Mouse (Mus musculus) heart, postnatal 25 days (tissue): Measurements from ENCODE around the gene Cmah. TPM values are rescaled to one million over a fixed set of nuclear protein-coding genes. Genes with fewer than 3 reads are reported as not detected.
"Not testable (repeated sequence)": the region's sequence is repeated elsewhere in the genome, so short reads cannot be mapped to it uniquely, and the experiment has no call there.

Experiments used
- DNase-seq: peaks from one replicate; pipeline ENCODE4 v3.0.0; 2022; ENCODE audit warnings: low spot score
- intact Hi-C: fragments of 180-260 bp; cut with DNase I; formaldehyde crosslinking; loops from one replicate; pipeline ENCODE4 v1.15.1; 2025
- total RNA-seq, 2 experiments: library from RNA; stranded (reverse); gene quantifications; 2 replicates each; pipeline ENCODE4 v1.2.3; 2021

The Cmah gene
- total RNA-seq, 2 experiments from 2014 or later, result 2.9 to 4.9 TPM

GRCm38 (mm10) chr13:24338343-24338861, 11.2 kb downstream of the Cmah start:
- peak; percentile 64 for DNase-seq
- intact Hi-C loops, result loop anchor here (5.0 kb wide), 1 partner anchor 349 kb away; no protein-coding TSS in a partner anchor

GRCm38 (mm10) chr13:24339907-24340306, 12.7 kb downstream of the Cmah start:
- DNase-seq, result no peak
- intact Hi-C loops, result loop anchor here (5.0 kb wide), 1 partner anchor 347 kb away; no protein-coding TSS in a partner anchor

- intact Hi-C loops, result no loop called here
- no peak for DNase-seq
Measured at GRCm38 (mm10) chr13:24340462-24340861, 13.3 kb downstream of the Cmah start.

GRCm38 (mm10) chr13:24342091-24342490, 14.9 kb downstream of the Cmah start:
- no peak for DNase-seq
- intact Hi-C loops, result no loop called here

- DNase-seq, result no peak
Measured at GRCm38 (mm10) chr13:24353004-24353403, 25.8 kb downstream of the Cmah start.

GRCm38 (mm10) chr13:24354751-24355150, 27.5 kb downstream of the Cmah start:
- intact Hi-C loops, result no loop called here
- no peak for DNase-seq

More at GRCm38 (mm10) chr13:24353004-24353403, 25.8 kb downstream of the Cmah start:
- intact Hi-C loops, result no loop called here

DNA sequence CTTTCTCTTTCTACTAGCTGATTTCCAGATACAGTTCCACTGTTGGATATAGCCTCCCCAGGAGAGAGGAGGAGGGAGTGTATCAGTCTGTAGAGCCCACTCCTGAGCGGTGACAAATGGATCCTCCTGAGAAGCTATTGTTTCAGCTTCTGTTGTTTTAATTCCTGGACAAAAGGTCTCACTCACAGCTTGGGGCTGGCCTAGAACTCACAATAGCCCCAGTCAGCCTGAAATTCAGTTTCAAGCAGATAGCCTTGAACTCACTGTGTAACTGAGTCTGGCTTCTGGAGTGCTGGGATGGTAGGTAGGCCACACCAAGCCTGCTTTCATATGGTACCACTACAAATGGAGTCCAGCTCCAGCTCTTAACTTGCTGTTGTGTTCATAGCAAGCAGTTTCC, 32.0 kb downstream of the Cmah start:
- intact Hi-C loops, result no loop called here
- DNase-seq, result no peak

DNA sequence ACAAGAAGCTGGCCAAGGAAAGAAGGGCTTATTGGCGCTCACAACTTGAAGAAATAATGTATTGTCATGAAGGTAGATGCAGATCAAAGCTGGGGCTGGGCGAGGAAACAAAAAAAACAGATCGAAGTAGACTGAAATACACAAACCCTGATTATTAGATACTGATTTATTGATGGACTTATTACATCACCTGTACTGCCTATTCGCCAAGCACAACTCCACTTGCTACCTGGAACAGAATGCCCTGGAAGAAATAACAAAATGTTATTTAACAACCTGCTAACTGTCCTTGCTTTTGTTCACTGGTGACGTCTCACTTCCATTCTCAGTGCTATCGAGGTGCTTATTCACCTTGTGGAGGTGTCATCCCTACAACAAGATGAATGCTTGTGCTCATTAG, 38.0 kb downstream of the Cmah start:
- DNase-seq, result no peak
- intact Hi-C loops, result no loop called here

- DNase-seq, result no peak
- intact Hi-C loops, result no loop called here
Measured at GRCm38 (mm10) chr13:24372893-24373599, 45.8 kb downstream of the Cmah start.

- intact Hi-C loops, DNase-seq: not testable (repeated sequence)
Measured at GRCm38 (mm10) chr13:24374606-24375005, 47.4 kb downstream of the Cmah start.

DNA sequence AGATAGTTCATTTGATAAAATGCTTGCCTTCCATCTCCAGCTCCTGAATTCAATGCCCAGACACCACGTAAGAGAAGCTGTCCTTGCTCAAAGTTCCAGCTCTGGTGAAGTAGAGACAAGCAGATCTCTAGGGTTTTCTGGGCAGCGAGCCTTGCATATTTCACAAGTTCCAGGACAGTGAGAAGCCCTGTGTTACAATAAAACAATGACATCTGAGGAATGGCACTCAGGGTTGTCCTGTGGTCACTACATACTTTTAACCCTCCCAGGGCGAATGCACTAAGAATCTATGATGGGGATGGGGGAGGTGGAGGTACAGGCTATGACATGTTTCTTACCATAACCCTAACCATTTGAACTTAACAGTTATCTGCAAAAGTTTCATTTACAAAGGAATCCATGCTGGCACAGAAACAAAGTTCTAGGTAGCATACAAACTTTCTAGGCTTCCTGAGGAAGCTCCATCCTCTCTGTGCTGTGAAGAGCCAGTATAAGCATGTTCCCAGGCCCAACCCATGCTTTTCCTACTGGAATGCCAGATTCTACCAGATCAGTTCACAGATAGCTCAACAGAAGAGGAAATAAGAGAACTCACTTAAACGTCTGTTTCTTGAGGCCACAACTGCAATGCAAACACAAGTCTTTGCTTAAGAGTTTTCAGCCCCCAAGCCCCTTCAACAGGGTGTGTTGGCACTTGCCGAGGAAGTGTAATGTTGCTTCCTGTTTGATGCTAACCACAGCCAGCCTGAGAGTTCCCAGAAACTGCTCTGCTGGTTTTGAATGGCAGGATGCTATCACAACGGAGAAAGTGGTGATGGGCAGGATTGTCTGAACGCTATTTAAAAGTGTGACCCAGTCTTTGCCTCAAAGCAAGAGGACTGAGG, 48.4 kb downstream of the Cmah start:
- peak; percentile 24 for DNase-seq
- intact Hi-C loops, result no loop called here

DNA sequence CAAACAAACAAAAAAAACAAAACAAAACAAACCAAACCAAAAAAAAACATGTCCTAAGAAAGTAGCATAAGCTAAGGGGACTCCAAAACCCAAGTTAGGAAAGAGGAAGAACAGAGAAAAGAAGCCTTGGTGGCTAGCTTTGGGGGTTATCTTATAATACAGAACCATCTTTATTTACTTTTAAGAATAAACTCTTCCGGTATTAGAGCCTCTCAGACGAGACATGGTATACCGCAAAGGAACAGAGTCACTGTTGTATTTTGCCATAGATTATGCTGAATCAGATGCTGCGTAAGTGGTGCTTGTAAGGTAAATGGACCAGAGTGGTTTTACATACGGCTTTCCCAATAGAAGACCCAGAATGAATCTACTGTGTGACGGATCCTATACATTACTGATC, 53.5 kb downstream of the Cmah start:
- no peak for DNase-seq
- intact Hi-C loops, result no loop called here

GRCm38 (mm10) chr13:24383885-24384284, 56.7 kb downstream of the Cmah start:
- intact Hi-C loops, result no loop called here
- no peak for DNase-seq

DNA sequence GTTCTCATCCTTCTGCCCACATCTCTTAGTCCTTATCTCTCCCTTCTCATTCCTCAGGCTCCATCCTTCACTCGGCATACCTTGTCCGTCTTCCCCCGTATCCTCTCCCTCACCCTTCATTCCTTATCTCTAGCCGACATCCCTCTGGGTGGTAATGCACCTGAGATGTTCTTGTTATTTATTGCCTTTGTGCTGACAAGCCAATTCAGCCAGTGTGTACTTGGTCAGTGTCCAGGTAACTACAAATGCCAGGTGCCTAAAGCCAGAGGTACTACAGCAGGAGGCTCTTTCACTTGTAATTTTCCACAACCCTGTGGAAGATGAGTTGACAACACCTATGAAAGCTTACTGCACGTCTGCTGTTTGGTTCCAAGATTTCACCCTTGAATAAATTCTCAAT, 64.7 kb downstream of the Cmah start:
- no peak for DNase-seq
- intact Hi-C loops, result no loop called here

DNA sequence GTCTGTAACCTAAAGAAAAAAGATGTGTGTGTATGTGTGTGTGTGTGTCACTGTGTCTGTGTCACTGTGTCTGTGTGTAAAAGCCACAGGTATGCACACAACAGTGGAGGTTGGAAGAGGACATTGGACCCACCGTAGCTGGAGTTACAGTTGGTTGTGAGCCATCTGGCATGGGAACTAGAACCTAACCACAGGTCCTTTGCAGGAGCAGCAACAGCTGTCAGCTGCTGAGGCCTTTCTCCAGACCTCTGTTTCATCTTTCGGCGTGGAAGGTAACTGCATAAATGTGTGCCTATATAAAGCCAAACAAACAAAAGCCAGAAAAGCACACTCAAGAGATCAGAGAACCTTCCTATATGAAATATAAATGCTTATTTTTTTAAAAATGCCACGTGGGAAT, 65.5 kb downstream of the Cmah start:
- no peak for DNase-seq
- intact Hi-C loops, result no loop called here

GRCm38 (mm10) chr13:24393055-24393454, 65.9 kb downstream of the Cmah start:
- intact Hi-C loops, result no loop called here
- no peak for DNase-seq

GRCm38 (mm10) chr13:24395815-24396214, 68.6 kb downstream of the Cmah start:
- DNase-seq, result no peak
- intact Hi-C loops, result no loop called here

DNA sequence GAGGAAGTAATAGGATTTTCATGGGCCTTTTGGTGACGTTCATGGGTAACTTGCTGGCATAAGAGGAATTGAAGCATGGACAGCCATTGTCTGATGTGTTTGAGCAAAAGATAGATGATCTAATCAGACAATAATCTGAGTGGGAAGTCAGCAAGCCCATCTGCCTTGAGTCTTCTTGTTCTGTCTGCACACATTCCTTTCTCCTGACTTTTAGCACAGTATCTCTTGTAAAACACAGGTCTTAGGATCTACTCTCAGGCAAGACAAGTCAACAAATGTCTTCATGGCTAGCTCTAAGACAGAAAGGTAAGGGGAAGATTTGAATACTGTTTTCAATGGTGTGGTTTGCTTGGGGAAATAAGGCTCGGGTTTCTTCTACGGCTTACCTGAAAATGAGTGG, 70.0 kb downstream of the Cmah start:
- intact Hi-C loops, result no loop called here
- no peak for DNase-seq

- intact Hi-C loops, result no loop called here
- DNase-seq, result no peak
Measured at GRCm38 (mm10) chr13:24398488-24398887, 71.3 kb downstream of the Cmah start.

- DNase-seq, intact Hi-C loops: not testable (repeated sequence)
Measured at GRCm38 (mm10) chr13:24401821-24402220, 74.6 kb downstream of the Cmah start.

DNA sequence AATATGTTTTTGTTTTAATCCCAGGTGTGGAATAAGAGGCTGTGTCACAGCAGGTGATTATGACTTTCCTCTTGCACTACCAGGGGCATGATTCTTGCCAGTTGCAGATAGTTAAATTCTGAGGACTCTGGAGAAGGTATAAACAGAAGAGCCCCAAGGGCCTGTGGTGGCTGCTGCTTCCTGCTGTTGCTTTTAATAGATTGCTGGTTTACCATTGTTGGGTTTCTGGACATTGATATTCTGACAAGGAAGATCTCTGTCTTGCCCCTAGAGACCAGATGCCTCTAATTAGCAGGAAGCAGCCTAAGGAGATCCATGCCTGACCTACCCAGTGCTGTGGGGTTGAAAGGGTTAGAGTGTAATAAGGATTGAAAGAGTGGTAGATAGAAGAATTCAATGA, 75.8 kb downstream of the Cmah start:
- no peak for DNase-seq
- intact Hi-C loops, result no loop called here
